Mouse (Mus musculus) liver, embryonic 14 days (tissue): Measurements from ENCODE around the gene Catspere2. TPM values are rescaled to one million over a fixed set of nuclear protein-coding genes. Genes with fewer than 3 reads are reported as not detected.

Experiments
- polyA plus RNA-seq: library from polyadenylated mRNA; depleted of rRNA; stranded (reverse); fragments of >200 nt; gene quantifications from 2 replicates; pipeline ENCODE4 v1.2.3, GENCODE M21; 2012; rRNA removed

Gene Catspere2
- 0.01 and 0.02 TPM in 2 replicates for polyA plus RNA-seq

GRCm38 (mm10) chr1:177983024-177983450 lies at the start of gene Catspere2:
Gene Catspere2, plus strand, starts transcription at chr1:177983423.

GRCm38 (mm10) chr1:178187216-178187791 lies 204.1 kb downstream of the Catspere2 start, which contains the start of gene Desi2:
Gene Desi2, plus strand, starts transcription at chr1:178187417.

Other genes with a start within 250 kb of the Catspere2 start
- gene Adss, start 186.9 kb upstream of the Catspere2 start, polyA plus RNA-seq, result 15.5 and 16.1 TPM in 2 replicates
- 3.8 and 4.3 TPM in 2 replicates for gene Desi2, start 204.0 kb downstream of the Catspere2 start, polyA plus RNA-seq